Mouse (Mus musculus) layer of hippocampus, postnatal 25 days (tissue): ENCODE measurements around the gene Calm1. TPM values are rescaled to one million over a fixed set of nuclear protein-coding genes. Genes with fewer than 3 reads are reported as not detected.
"Not testable (repeated sequence)": the region's sequence is repeated elsewhere in the genome, so short reads cannot be mapped to it uniquely, and the experiment has no call there.

Source experiments
- DNase-seq, 2 experiments: peaks; one replicate each; pipeline ENCODE4 v3.0.0; 2022; ENCODE audit warnings: mixed read lengths in 2 of 2, low spot score in 1 of 2; ENCODE audit errors: extremely low spot score in 1 of 2
- total RNA-seq, 2 experiments: library from RNA; stranded (reverse); gene quantifications; 2 replicates each; pipeline ENCODE4 v1.2.3; 2021

Calm1 gene
- total RNA-seq, 2 experiments from 2014 or later, result 1,915 to 2,063 TPM

GRCm38 (mm10) chr12:100190802-100191201 is 8.4 kb upstream of the Calm1 start:
- no peak for DNase-seq

DNA sequence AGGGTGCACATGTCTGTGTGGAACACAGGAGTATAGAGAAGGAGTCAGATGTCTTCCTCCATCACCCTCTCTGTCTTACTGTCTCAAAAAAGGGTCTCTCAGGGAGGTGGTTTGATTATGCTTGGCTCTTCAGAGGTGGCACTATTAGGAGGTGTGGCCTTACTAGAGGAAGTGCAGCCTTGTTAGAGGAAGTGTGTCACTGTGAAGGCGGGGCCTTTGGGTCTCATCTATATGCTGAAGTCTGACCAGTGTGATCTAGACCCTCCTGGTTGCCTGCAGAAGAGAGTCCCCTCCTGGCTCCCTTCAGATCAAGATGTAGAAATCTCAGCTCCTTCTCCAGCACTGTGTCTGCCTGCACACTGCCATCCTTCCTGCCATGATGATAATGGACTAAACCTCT is 5.1 kb upstream of the Calm1 start:
- no peak for DNase-seq

GRCm38 (mm10) chr12:100196786-100197185 is 2.4 kb upstream of the Calm1 start:
- DNase-seq, result no peak

DNA sequence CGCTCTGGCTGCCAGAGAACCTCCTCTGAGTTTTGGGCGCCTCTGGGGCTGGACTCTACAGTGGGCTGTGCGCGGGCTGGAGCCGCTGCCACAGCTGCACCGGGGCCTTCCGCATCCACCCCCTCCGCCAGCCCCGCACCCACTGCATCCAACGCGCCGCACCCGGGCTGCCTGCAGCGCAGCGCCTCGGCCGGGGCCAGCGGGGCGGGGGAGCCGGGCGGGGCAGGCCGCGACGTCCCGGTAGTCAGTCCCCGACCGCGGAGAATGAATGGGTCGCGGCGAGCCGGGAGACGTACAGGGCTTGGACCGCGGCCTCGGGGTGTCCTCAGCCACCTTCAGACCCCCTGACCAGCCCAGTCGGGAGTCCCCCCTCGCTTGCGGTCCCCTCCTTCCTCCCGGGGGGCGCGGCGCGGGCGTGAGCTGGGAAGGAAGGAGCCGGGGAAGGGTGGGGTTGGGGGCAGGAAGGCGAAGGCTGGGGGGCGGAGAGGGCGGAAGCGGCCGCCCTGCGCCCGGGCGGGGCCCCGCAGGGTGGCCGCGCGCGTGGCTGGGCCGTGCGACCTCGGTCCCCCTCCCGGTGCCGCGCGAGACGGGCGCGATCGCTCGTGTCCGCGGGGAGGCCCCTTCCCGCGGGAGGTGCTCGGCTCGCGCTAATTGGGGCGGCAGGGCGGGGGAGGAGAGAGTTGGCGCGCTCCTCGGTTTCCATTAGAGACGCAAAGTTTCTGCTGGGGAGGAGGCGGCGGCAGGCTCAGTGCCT is 833 bp downstream of the Calm1 start:
- DNase-seq, result peak in 1 of 2 experiments; percentile 66

- no peak for DNase-seq
Measured at GRCm38 (mm10) chr12:100200645-100201362, 1.6 kb downstream of the Calm1 start.

DNA sequence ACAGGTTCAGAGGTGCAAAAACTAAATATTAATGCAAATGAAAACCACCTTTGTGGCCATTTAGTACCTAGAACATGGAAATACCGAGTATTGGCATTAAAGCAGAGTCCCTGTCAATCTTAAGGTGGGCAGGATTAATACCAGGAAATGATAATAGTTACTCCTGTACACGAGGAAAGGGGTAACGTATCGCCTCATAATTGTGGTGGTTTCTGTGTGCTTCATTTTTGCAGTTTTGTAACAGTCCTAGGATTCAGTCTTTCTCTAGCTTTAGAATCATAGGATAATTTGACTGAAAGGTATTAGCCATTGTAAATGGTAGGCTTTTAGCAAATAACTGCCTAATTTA is 2.1 kb downstream of the Calm1 start:
- no peak for DNase-seq

GRCm38 (mm10) chr12:100201838-100202237 is 2.6 kb downstream of the Calm1 start:
- DNase-seq, result peak in 1 of 2 experiments; percentile 91

- no peak for DNase-seq
Measured at GRCm38 (mm10) chr12:100203759-100204158, 4.5 kb downstream of the Calm1 start.

GRCm38 (mm10) chr12:100205156-100205555 is 5.9 kb downstream of the Calm1 start:
- no peak for DNase-seq

DNA sequence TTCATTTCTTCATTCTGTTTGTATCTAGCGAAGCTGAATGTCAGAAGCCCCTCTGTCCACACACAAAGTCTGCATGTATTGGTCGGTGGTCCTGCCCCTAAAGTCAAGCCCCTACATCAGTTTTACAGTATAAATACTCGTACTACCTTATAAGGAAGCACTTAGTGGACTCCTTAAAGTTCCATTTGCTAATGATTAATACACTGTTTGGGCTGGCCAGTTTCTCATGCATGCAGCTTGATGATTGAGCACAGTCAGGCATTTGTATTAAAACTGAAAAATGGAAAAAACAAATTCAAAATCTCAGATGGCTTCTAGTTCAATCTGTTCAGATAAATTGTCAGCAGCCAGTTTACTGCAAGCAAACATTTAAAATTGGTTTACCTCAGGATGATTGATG is 7.3 kb downstream of the Calm1 start:
- no peak for DNase-seq

DNA sequence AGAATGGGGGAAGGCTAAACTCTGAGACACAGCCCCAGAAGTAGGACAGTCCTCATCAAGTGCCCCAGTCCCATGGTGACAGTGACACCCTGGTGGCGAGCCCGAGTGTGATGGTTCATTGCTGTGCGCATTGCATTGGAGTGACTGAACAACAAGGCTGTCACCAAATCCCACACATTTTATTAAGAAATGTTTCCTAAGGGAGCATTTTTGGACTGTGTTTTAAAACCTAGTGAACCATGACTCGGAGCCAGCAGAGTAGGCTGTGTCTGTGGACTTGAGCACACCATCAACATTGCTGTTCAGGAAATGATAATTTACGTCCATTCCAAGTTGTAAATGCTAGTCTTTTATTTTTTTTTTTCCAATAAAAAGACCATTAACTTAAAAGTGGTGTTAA is 7.7 kb downstream of the Calm1 start:
- DNase-seq, result no peak

- no peak for DNase-seq
Measured at GRCm38 (mm10) chr12:100209701-100210478, 10.7 kb downstream of the Calm1 start.

GRCm38 (mm10) chr12:100210973-100211372 is 11.7 kb downstream of the Calm1 start:
- DNase-seq, result no peak

GRCm38 (mm10) chr12:100211453-100212185 is 12.4 kb downstream of the Calm1 start:
- DNase-seq, result no peak

- no peak for DNase-seq
Measured at GRCm38 (mm10) chr12:100212397-100212796, 13.2 kb downstream of the Calm1 start.

- DNase-seq, result no peak
Measured at GRCm38 (mm10) chr12:100213162-100213561, 13.9 kb downstream of the Calm1 start.

DNA sequence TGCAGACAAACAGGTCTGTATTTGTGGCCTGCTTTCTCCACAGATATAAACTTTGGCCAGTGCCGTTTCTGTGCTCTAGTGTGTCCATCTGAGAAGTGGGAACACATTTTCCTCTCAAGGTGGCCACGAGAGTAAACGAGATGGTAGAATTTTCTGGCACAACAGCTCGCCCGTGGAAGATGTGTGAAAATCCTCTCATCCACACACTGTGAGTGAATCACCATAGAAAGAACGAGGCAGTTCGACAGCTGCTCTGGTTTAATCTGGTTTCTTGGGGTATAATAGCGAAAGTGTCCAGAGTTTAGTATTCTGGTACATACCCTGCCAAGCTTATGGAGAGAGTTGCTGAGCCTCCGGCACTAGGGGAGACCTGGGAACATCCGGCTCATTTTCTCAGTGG is 14.9 kb downstream of the Calm1 start:
- DNase-seq, result no peak

- no peak for DNase-seq
Measured at GRCm38 (mm10) chr12:100214738-100215137, 15.5 kb downstream of the Calm1 start.

DNA sequence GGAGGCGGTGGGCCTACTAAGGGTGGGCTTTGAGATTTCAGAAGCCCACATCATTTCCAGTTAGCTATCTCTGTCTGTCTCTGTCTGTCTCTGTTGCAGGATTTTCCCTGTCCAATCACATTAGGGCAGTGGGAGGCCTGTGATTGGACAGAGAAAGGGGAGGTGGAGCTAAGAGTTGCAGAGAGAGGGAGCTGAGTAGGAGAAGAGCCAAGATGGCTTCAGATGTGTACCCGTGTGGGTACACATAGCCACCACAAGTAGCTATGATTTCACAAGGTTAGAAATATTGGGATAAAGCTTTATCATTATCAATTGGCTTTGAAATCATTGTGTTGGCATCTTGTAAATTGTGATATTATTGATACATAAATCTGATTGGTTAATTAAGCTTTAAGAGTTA is 17.9 kb downstream of the Calm1 start:
- DNase-seq, result not testable (repeated sequence)

DNA sequence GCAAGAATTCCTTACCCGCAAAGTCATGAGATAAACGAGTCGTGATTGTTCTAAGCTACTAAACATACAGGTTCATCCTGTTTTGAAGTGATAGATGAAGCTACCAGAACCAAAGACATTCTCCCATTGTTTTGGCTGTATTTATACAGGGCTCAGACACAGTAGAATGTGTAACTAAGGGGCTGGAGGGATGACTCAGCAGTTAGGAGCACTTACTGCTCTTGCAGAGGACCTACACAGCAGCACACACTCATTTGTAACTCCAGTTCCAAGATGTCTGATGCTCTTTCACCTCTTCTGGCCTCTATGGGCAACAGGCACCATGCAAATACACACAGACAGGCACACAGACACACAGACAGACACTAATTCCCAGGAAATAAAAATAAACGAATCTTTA is 20.8 kb downstream of the Calm1 start:
- no peak for DNase-seq
